Mouse (Mus musculus) stomach, postnatal 0 days (tissue): ENCODE results near the gene Nsd2.

ENCODE experiments used
- CTCF ChIP-seq: IDR thresholded peaks from 2 replicates; pipeline ENCODE4 v1.5.1; 2016; ENCODE audit warnings: antibody characterized with exemption, low read depth, mild to moderate bottlenecking, moderate library complexity
- EP300 ChIP-seq: optimal IDR thresholded peaks from 2 replicates; pipeline ENCODE3; 2016; ENCODE audit warnings: antibody characterized with exemption

DNA sequence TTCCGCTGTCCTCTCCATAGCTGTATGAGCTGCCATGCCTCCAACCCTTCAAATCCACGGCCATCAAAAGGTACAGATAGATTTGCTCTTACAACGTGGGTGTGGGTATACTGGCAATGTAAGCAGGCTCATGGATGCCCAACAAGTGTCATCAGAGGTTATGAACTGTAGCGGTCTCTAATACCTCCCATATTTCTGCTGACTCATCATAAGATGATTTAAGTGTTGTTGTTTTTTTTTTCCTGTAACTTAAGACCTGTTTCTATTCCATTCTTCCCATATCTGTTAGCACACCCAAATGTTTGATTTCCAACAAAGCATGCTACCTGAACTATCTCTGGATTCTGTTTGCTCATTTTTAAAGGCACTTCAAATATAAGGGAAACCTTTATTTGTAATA, 60.6 kb downstream of the Nsd2 start:
- TF ChIP-seq CTCF (no peak), EP300 (no peak)
